Mouse (Mus musculus): ENCODE measurements around the gene Kctd20. TPM values are rescaled to one million over a fixed set of nuclear protein-coding genes. Genes with fewer than 3 reads are reported as not detected.

The Kctd20 gene
- total RNA-seq (2014; rRNA removed; ENCODE audit: low replicate concordance) = 32.3 and 41.5 TPM in 2 replicates
- polyA plus RNA-seq (2015; fragmentation: Nextera tagmentation; extraction: Ambion mirVana) = 33.3 and 35.3 TPM in 2 replicates

DNA sequence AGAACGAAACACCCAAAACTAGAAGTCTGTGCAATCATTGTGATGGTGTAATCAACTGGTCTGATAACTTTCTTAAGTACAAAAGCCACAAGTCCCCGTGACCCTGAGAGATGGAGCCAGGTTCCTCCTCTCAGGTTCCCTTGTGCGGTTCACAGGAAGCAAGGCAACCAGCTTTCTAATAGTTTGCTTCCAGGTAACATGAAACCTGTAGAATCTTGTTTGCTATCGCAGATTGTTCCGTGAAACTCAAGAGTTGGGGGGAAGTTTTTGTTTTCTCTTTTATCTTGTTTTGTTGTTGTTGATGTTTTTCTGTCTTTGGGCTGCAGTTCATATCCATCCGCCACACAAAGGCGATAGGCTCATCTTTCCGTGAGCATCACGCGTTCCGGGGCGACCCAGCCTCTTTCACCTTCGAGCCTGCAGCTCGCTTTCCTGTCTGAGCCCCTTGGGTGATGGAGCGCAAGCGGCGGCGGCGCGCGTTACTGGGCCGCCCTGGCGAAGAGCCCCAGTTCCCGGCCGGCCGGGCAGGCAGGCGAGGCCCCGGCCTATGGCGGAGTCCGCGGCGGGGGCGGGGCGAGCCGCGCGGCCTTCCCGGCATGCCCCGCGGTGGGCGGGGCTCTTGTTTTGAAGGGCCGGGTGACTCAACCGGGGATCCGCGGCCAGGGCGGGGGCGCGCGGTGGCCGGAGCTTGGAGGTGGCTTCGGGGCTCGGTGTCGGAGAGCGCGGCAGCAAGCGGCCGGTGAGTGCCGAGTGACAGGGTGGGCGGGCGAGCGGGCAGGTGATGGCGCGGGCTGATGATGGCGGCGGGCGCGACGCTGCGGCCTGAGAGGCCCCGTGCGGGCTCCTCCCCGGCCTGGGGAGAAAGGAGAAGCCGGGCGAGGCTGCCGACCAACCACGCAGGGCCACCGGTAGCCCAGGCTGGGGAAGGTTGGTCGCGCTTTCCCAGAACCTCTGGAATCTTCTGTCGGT lies at the start of gene Kctd20:
Gene Kctd20, plus strand, starts transcription at position 120 of the 969 bp plus-strand sequence.
- H3K9ac ChIP-seq (replicated peaks; ENCODE audit: low read depth, low read length) = peak within 1 kb of the TSS; percentile 84
- 1% methylated on average over 66 of the region's 80 CpGs for WGBS
- H3K9me3 ChIP-seq (replicated peaks; ENCODE audit: control insufficient read depth, low read length) = no peaks in the 10 kb centered on the region
- peak within 1 kb of the TSS; percentile 93 for H3K27ac ChIP-seq (ENCODE audit: low read depth)
- H3K4me2 ChIP-seq (ENCODE audit: low read depth, low read length) = peak within 1 kb of the TSS; percentile 94
- DNase-seq (ENCODE audit: low spot score) (peak; percentile 79), ATAC-seq (ENCODE audit: insufficient read depth, low read depth) (peak; percentile 91)
- peaks cover 23% of the 10 kb centered on the region for H3K4me1 ChIP-seq (ENCODE audit: control insufficient read depth, insufficient read depth)
- H3K27me3 ChIP-seq (ENCODE audit: control insufficient read depth, insufficient read depth, low read length) = no peaks in the 10 kb centered on the region
- H3K36me3 ChIP-seq (replicated peaks; ENCODE audit: control insufficient read depth, insufficient read depth, low read length) = no peaks in the 10 kb centered on the region
- peak within 1 kb of the TSS; percentile 69 for H3K4me3 ChIP-seq (ENCODE audit: low read depth, low read length)
- TF ChIP-seq EP300 (IDR thresholded peaks at IDR 0.05; ENCODE audit: low read depth) = peak; percentile 89; the same call in 1 of the 2 replicates
- TF ChIP-seq CTCF (IDR thresholded peaks at IDR 0.05; ENCODE audit: low read depth) = no peak

DNA sequence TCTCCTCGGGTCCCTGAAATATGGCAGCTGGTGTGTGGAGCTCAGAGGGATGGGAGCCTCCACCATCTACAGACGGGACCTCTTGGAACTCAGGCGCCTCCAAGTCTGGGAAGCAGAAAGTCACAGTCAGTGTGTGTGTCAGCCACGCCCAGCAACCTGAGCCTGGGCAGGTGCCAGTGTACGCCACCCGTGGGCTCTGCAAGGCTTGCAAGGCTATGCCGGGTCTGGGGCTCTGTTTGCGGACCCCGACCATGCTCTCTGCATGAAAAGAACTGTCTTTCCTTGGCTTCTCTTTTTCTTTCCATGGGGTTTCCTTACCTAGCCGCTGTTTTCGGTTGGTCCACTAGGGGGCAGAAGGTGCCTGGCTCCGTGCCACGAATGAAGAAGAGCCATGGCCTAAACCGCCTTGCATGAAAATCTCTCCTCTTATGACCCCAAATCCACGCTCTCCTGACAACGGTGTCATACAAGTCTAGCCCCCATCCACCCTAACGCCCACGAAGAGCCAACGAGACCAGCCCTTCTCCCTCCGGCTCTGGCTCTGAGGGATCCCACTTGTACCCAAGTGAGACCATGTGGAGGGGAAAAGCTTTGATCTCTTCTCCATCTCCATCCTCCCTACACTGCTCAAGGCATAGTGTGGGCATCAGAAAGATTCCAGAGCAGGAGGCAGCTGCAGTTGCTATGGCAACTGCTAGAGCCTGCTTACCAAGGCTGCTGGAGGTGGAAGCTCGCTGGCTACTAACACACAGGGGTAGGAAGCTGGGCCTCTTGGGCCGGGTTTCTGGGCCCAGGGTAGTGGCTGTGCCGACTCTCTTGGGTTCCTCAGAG lies 47.0 kb upstream of the Kctd20 start:
- H3K27ac ChIP-seq (ENCODE audit: low read depth) = no peak overlapping the region
- H3K4me3 ChIP-seq (ENCODE audit: low read depth, low read length) = no peak overlapping the region
- TF ChIP-seq CTCF (IDR thresholded peaks at IDR 0.05; ENCODE audit: low read depth) (peak; percentile 74), EP300 (IDR thresholded peaks at IDR 0.05; ENCODE audit: low read depth) (no peak)
- no peak overlapping the region for H3K4me2 ChIP-seq (ENCODE audit: low read depth, low read length)
- no peak overlapping the region for H3K9ac ChIP-seq (replicated peaks; ENCODE audit: low read depth, low read length)
- H3K27me3 ChIP-seq (ENCODE audit: control insufficient read depth, insufficient read depth, low read length) = peaks cover 8% of the 10 kb centered on the region
- no peaks in the 10 kb centered on the region for H3K4me1 ChIP-seq (ENCODE audit: control insufficient read depth, insufficient read depth)
- peak; percentile 36 for DNase-seq (ENCODE audit: low spot score)
- 27% methylated on average over 23 of the region's 23 CpGs for WGBS
- no peaks in the 10 kb centered on the region for H3K9me3 ChIP-seq (replicated peaks; ENCODE audit: control insufficient read depth, low read length)
- no peak for ATAC-seq (ENCODE audit: insufficient read depth, low read depth)
- H3K36me3 ChIP-seq (replicated peaks; ENCODE audit: control insufficient read depth, insufficient read depth, low read length) = no peaks in the 10 kb centered on the region

DNA sequence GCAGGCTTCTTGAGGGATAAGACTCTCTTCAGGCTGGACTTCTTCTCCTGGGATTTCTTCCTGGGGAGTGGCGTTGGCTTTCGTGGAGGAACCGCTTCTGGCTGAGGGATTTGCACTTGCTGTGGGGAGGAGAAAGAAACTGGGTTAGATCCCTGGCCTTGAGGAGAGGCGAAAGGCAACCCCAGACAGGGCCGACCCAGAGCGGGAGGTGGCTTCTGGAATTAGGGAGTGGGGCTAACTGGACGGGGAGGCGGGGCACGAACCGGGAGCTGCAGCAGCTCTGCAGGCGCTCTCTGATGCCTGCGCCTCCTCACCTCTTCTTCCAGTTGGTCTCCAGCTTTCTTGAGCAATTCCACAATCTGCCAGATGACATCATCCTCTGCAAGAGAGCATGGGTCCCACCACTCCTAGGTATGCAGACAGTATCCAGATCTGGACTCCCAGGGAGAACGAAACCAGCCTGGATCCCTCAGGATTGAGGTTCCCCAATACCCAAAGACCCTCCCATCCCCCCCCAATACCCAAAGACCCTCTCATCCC lies 46.3 kb upstream of the Kctd20 start:
- H3K27ac ChIP-seq (ENCODE audit: low read depth) = no peak overlapping the region
- TF ChIP-seq CTCF (IDR thresholded peaks at IDR 0.05; ENCODE audit: low read depth) (no peak), EP300 (IDR thresholded peaks at IDR 0.05; ENCODE audit: low read depth) (no peak)
- peaks cover 10% of the 10 kb centered on the region for H3K27me3 ChIP-seq (ENCODE audit: control insufficient read depth, insufficient read depth, low read length)
- H3K9me3 ChIP-seq (replicated peaks; ENCODE audit: control insufficient read depth, low read length) = no peaks in the 10 kb centered on the region
- no peak overlapping the region for H3K4me2 ChIP-seq (ENCODE audit: low read depth, low read length)
- DNase-seq (ENCODE audit: low spot score) (no peak), ATAC-seq (ENCODE audit: insufficient read depth, low read depth) (no peak)
- H3K36me3 ChIP-seq (replicated peaks; ENCODE audit: control insufficient read depth, insufficient read depth, low read length) = no peaks in the 10 kb centered on the region
- no peaks in the 10 kb centered on the region for H3K4me1 ChIP-seq (ENCODE audit: control insufficient read depth, insufficient read depth)
- H3K4me3 ChIP-seq (ENCODE audit: low read depth, low read length) = no peak overlapping the region
- no peak overlapping the region for H3K9ac ChIP-seq (replicated peaks; ENCODE audit: low read depth, low read length)
- WGBS = 71% methylated on average over 13 of the region's 13 CpGs

DNA sequence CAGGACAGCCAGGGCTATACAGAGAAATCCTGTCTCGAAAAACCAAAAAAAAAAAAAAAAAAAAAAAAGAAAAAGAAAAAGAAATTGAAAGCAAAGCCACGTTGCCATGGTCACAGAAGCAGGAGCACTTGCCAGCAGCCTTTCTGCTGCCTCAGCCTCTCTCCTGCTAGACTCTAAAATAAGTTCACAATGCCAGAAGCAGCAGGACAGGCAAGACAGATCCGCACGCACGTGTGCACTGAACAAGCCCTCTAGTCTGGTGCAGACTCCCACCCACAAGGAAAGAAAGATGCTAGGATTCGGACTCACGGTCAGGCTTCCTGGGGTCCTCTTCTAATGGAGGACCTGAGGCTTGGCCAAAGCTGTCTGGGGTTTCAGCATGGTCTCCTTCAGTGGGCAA lies 43.8 kb upstream of the Kctd20 start:
- Histone ChIP-seq H3K36me3 (replicated peaks; ENCODE audit: control insufficient read depth, insufficient read depth, low read length) (no peaks in the 10 kb centered on the region), H3K4me2 (ENCODE audit: low read depth, low read length) (no peak overlapping the region), H3K27ac (ENCODE audit: low read depth) (no peak overlapping the region), H3K9ac (replicated peaks; ENCODE audit: low read depth, low read length) (no peak overlapping the region), H3K27me3 (ENCODE audit: control insufficient read depth, insufficient read depth, low read length) (peaks cover 10% of the 10 kb centered on the region), H3K9me3 (replicated peaks; ENCODE audit: control insufficient read depth, low read length) (no peaks in the 10 kb centered on the region), H3K4me3 (ENCODE audit: low read depth, low read length) (no peak overlapping the region), H3K4me1 (ENCODE audit: control insufficient read depth, insufficient read depth) (no peaks in the 10 kb centered on the region)
- no peak for TF ChIP-seq EP300 (IDR thresholded peaks at IDR 0.05; ENCODE audit: low read depth)
- no peak for TF ChIP-seq CTCF (IDR thresholded peaks at IDR 0.05; ENCODE audit: low read depth)
- WGBS = 79% methylated on average over 7 of the region's 7 CpGs
- no peak for DNase-seq (ENCODE audit: low spot score)
- ATAC-seq (ENCODE audit: insufficient read depth, low read depth) = no peak

Data from heart, postnatal 0 days (tissue).